Mouse (Mus musculus) intestine, embryonic 15.5 days (tissue): ENCODE measurements around the gene Trim41. TPM values are rescaled to one million over a fixed set of nuclear protein-coding genes. Genes with fewer than 3 reads are reported as not detected.
"Not testable (repeated sequence)": the region's sequence is repeated elsewhere in the genome, so short reads cannot be mapped to it uniquely, and the experiment has no call there.

Source experiments
- ATAC-seq: fragments of 200-750 bp; cut with Nextera tagmentation; 2 replicates; pipeline ENCODE4 v1.8.0; 2017; ENCODE audit warnings: moderate TSS enrichment, moderate library complexity
- H3K27ac ChIP-seq: fragments of 300-500 bp; sonication (generic); 2 replicates; pipeline ENCODE4 v1.5.1; 2015; ENCODE audit warnings: mild to moderate bottlenecking, inconsistent platforms
- H3K27me3 ChIP-seq: fragments of 300-500 bp; sonication (generic); replicated peaks from 2 replicates; pipeline ENCODE4 v1.6.1; 2015; ENCODE audit warnings: inconsistent platforms
- H3K36me3 ChIP-seq: fragments of 300-500 bp; sonication (generic); 2 replicates; pipeline ENCODE4 v1.6.1; 2015; ENCODE audit warnings: inconsistent platforms
- H3K4me1 ChIP-seq: fragments of 300-500 bp; sonication (generic); replicated peaks from 2 replicates; pipeline ENCODE4 v1.6.1; 2015; ENCODE audit warnings: inconsistent platforms
- H3K4me2 ChIP-seq: fragments of 300-500 bp; sonication (generic); replicated peaks from 2 replicates; pipeline ENCODE4 v1.6.1; 2015; ENCODE audit warnings: mild to moderate bottlenecking, inconsistent platforms
- H3K4me3 ChIP-seq: fragments of 300-500 bp; sonication (generic); replicated peaks from 2 replicates; pipeline ENCODE4 v1.5.1; 2015; ENCODE audit warnings: inconsistent platforms
- H3K9ac ChIP-seq: fragments of 300-500 bp; sonication (generic); 2 replicates; pipeline ENCODE4 v1.6.1; 2015; ENCODE audit warnings: inconsistent platforms
- H3K9me3 ChIP-seq: fragments of 300-500 bp; sonication (generic); 2 replicates; pipeline ENCODE4 v1.6.1; 2016; ENCODE audit warnings: inconsistent platforms
- WGBS: fragments of 180-500 bp; shearing (Covaris S2); methylation state at CpG from one replicate; pipeline ENCODE4 v1.1.7; 2015; 5-methylcytosine and 5-hydroxymethylcytosine counted together
- polyA plus RNA-seq: library from polyadenylated mRNA; unstranded; fragments of >200 nt; fragmentation: Nextera tagmentation; extraction: Ambion mirVana; gene quantifications from 2 replicates; pipeline ENCODE4 v1.2.1, GENCODE M21; 2015

Gene Trim41
- polyA plus RNA-seq, 1 experiment from 2014 or later, result 4.1 TPM

GRCm38 (mm10) chr11:48833731-48834639 is 16.8 kb upstream of the Trim41 start:
- H3K27ac ChIP-seq, result peak overlapping the region; percentile 51; the same call in 1 of the 2 replicates
- ATAC-seq, result peak; percentile 86
- H3K9ac ChIP-seq, result peak overlapping the region; percentile 54
- no peaks in the 10 kb centered on the region for H3K9me3 ChIP-seq
- H3K4me3 ChIP-seq, result peak overlapping the region; percentile 53
- under 1% methylated on average over 30 of the region's 30 CpGs for whole genome bisulfite sequencing
- no peaks in the 10 kb centered on the region for H3K36me3 ChIP-seq
- peak overlapping the region; percentile 64 for H3K4me2 ChIP-seq
- H3K27me3 ChIP-seq, result no peaks in the 10 kb centered on the region
- H3K4me1 ChIP-seq, result peaks cover 4% of the 10 kb centered on the region

- 42% methylated on average over 9 of the region's 9 CpGs for WGBS
- Histone ChIP-seq H3K4me2 (peak overlapping the region; percentile 64), H3K36me3 (no peaks in the 10 kb centered on the region), H3K27me3 (no peaks in the 10 kb centered on the region), H3K4me1 (peaks cover 4% of the 10 kb centered on the region), H3K27ac (no peak overlapping the region), H3K9me3 (no peaks in the 10 kb centered on the region), H3K9ac (no peak overlapping the region), H3K4me3 (peak overlapping the region; percentile 53)
- ATAC-seq, result no peak
Measured at GRCm38 (mm10) chr11:48833078-48833730, 16.1 kb upstream of the Trim41 start.

DNA sequence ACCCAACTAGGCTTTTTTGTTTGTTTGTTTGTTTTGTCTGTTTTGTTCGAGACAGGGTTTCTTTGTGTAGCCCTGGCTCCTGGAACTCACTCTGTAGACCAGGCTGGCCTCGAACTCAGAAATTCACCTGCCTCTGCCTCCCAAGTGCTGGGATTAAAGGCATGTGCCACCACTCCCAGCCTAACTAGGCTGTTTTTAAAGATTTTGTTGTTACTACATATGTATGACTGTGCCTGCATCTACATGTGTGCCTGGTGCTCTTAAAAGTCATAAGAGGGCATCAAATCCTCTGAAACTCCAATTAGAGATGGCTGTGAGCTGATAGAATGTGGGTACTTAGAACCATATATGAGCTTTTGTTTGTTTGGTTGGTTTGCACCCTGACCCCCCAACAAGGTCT is 14.1 kb upstream of the Trim41 start:
- H3K4me3 ChIP-seq, result no peak overlapping the region
- H3K36me3 ChIP-seq, result no peaks in the 10 kb centered on the region
- no peaks in the 10 kb centered on the region; the same call in 1 of the 2 replicates for H3K4me1 ChIP-seq
- no peak for ATAC-seq
- H3K9ac ChIP-seq, result no peak overlapping the region
- no peak overlapping the region for H3K4me2 ChIP-seq
- no peaks in the 10 kb centered on the region for H3K27me3 ChIP-seq
- 71% methylated on average over 2 of the region's 2 CpGs for WGBS
- no peak overlapping the region for H3K27ac ChIP-seq
- no peaks in the 10 kb centered on the region for H3K9me3 ChIP-seq

DNA sequence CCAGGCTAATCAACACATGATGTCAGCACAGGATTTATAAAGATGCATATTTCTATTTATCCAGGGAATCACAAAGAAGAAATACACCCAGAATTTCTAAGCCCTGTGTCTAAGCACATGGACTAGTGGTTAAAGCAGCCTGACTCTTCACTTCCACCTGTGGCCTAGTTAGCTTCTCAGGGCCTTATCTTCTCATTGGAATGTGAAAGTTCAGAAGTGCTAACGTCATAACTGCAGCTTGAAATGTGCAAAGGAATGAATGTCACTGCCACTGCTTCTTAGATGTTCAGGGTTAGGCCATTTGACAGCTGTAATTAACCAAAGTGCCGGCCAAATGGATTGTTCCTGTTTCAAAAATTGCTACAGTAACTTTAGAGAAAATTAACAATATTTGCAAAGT is 13.1 kb upstream of the Trim41 start:
- H3K27ac ChIP-seq, result no peak overlapping the region
- no peaks in the 10 kb centered on the region for H3K27me3 ChIP-seq
- no peak overlapping the region for H3K4me2 ChIP-seq
- H3K4me1 ChIP-seq, result no peaks in the 10 kb centered on the region; the same call in 1 of the 2 replicates
- H3K9ac ChIP-seq, result no peak overlapping the region
- no peaks in the 10 kb centered on the region for H3K36me3 ChIP-seq
- ATAC-seq, result no peak
- H3K9me3 ChIP-seq, result no peaks in the 10 kb centered on the region
- H3K4me3 ChIP-seq, result no peak overlapping the region
- WGBS, result 56% methylated on average over 2 of the region's 2 CpGs

DNA sequence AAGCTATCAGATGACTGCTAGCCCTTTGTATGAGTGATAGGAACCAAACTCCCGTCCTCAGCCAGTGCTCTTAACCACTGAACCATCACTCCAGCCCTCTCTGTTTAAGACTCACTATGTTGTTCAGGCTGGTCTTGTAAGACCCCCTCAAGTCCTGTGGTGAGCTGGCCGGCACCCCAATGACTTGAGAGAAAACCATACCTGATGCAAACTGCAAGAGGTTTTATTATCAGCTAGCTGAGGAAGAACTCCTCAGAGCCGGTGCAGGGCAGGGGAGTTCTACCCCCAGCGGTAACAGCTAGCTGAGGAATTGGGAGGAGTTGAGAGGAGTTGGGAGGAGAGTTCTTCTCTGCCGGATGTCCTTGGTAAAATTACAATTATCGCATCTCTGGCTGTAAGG is 10.8 kb upstream of the Trim41 start:
- H3K4me3 ChIP-seq, result no peak overlapping the region
- H3K9me3 ChIP-seq, result no peaks in the 10 kb centered on the region
- H3K9ac ChIP-seq, result no peak overlapping the region
- no peak overlapping the region for H3K27ac ChIP-seq
- WGBS, result 71% methylated on average over 6 of the region's 6 CpGs
- no peak for ATAC-seq
- no peaks in the 10 kb centered on the region for H3K27me3 ChIP-seq
- H3K4me2 ChIP-seq, result no peak overlapping the region
- peaks cover 10% of the 10 kb centered on the region; the same call in 1 of the 2 replicates for H3K4me1 ChIP-seq
- no peaks in the 10 kb centered on the region for H3K36me3 ChIP-seq

DNA sequence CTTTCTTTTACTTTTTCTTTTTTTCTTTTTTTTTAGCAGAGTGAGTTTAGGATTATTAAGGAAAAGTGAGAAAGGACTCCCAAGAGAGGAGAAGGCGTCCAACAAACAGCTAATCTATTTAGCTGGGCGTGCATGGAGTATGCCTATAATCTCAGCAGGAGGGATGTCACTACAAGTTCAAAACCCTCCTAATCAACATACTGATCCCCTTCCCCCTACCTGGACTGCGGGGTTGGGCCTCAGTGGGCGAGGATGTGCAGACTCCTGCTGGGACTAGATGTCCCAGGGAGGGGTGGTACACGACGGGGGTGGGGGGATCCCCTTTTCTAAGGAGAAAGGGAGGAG is 9.6 kb upstream of the Trim41 start:
- Histone ChIP-seq H3K27me3 (no peaks in the 10 kb centered on the region), H3K27ac (0 out of 2 replicates have a peak overlapping the region, but pooled peaks have one; percentile 48), H3K4me3 (peak overlapping the region; percentile 46), H3K9me3 (no peaks in the 10 kb centered on the region), H3K36me3 (no peaks in the 10 kb centered on the region), H3K4me2 (peak overlapping the region; percentile 69), H3K9ac (peak overlapping the region; percentile 48), H3K4me1 (peaks cover 10% of the 10 kb centered on the region; the same call in 1 of the 2 replicates)
- 1% methylated on average over 6 of the region's 6 CpGs for WGBS
- peak; percentile 31 for ATAC-seq

GRCm38 (mm10) chr11:48825979-48826751 is 9.0 kb upstream of the Trim41 start, which contains the start of the genes Trim7 and Gm12184:
Trim7 (plus strand) TSS chr11:48826140.
Gm12184 (minus strand) TSS chr11:48826655.
- peak within 1 kb of the TSS; percentile 48; the same call in 1 of the 2 replicates for H3K27ac ChIP-seq
- peak within 1 kb of the TSS; percentile 48 for H3K9ac ChIP-seq
- peaks cover 10% of the 10 kb centered on the region; the same call in 1 of the 2 replicates for H3K4me1 ChIP-seq
- peak; percentile 87 for ATAC-seq
- H3K4me2 ChIP-seq, result peak within 1 kb of the TSS; percentile 69
- not testable (repeated sequence) for H3K27me3 ChIP-seq, H3K9me3 ChIP-seq, H3K36me3 ChIP-seq
- H3K4me3 ChIP-seq, result peak within 1 kb of the TSS; percentile 46
- under 1% methylated on average over 70 of the region's 92 CpGs for WGBS

GRCm38 (mm10) chr11:48824311-48824830 is 7.2 kb upstream of the Trim41 start:
- Histone ChIP-seq H3K27me3 (no peaks in the 10 kb centered on the region), H3K9me3 (no peaks in the 10 kb centered on the region), H3K36me3 (no peaks in the 10 kb centered on the region), H3K4me3 (peak overlapping the region; percentile 34), H3K4me2 (peak overlapping the region; percentile 73), H3K9ac (no peak overlapping the region), H3K4me1 (peaks cover 10% of the 10 kb centered on the region; the same call in 1 of the 2 replicates), H3K27ac (no peak overlapping the region)
- no peak for ATAC-seq
- WGBS, result 10% methylated on average over 22 of the region's 22 CpGs

- Histone ChIP-seq H3K4me1 (peaks cover 10% of the 10 kb centered on the region; the same call in 1 of the 2 replicates), H3K9me3 (no peaks in the 10 kb centered on the region), H3K9ac (0 out of 2 replicates have a peak overlapping the region, but pooled peaks have one; percentile 24), H3K27ac (no peak overlapping the region), H3K4me2 (peak overlapping the region; percentile 73), H3K36me3 (no peaks in the 10 kb centered on the region), H3K27me3 (no peaks in the 10 kb centered on the region), H3K4me3 (peak overlapping the region; percentile 34)
- 1% methylated on average over 15 of the region's 15 CpGs for WGBS
- peak; percentile 50 for ATAC-seq
Measured at GRCm38 (mm10) chr11:48823536-48823972, 6.4 kb upstream of the Trim41 start.

- Histone ChIP-seq H3K4me1 (peaks cover 10% of the 10 kb centered on the region; the same call in 1 of the 2 replicates), H3K9me3 (no peaks in the 10 kb centered on the region), H3K9ac (no peak overlapping the region), H3K36me3 (no peaks in the 10 kb centered on the region), H3K27ac (no peak overlapping the region), H3K4me3 (peak overlapping the region; percentile 34), H3K27me3 (no peaks in the 10 kb centered on the region), H3K4me2 (peak overlapping the region; percentile 73)
- 38% methylated on average over 14 of the region's 14 CpGs for WGBS
- ATAC-seq, result no peak
Measured at GRCm38 (mm10) chr11:48822768-48823512, 5.8 kb upstream of the Trim41 start.

GRCm38 (mm10) chr11:48821299-48821698 is 4.1 kb upstream of the Trim41 start:
- not testable (repeated sequence) for ATAC-seq

More at GRCm38 (mm10) chr11:48821299-48821698, 4.1 kb upstream of the Trim41 start:
- H3K4me2 ChIP-seq, H3K27me3 ChIP-seq, H3K36me3 ChIP-seq, H3K27ac ChIP-seq, H3K4me3 ChIP-seq, H3K9ac ChIP-seq, H3K9me3 ChIP-seq: not testable (repeated sequence)
- WGBS, result 83% methylated on average over 14 of the region's 14 CpGs
- H3K4me1 ChIP-seq, result 0 out of 2 replicates have a peak, but pooled peaks cover 10% of the 10 kb centered on the region
